Mouse (Mus musculus): ENCODE results near the gene Col16a1.

DNA sequence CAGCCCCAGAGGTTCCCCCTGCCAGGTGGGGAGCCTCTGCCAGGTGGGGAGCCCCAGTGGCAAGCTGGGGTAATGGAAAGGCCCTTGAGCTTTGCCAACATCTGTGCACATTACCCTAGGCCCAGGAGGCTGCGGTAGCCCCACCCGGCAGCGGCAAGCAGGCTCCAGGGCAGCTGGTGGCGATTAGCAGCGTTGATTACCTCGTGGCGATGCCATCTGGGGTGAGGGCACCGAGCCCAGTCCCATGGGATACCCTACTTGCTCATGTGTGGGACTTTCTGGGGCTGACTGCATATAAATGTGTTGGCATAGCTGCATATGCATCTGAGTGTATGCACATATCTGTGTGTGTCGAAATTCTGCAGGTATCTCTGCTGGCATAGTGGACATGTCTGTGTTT is 3.4 kb upstream of the Col16a1 start:
- TF ChIP-seq EP300 (IDR thresholded peaks at IDR 0.05; ENCODE audit: low read depth) (no peak), CTCF (IDR thresholded peaks at IDR 0.05; ENCODE audit: low read depth) (no peak)
